Mouse (Mus musculus): ENCODE data around the gene Adgrl4. TPM values are rescaled to one million over a fixed set of nuclear protein-coding genes. Genes with fewer than 3 reads are reported as not detected.

Adgrl4 gene
- total RNA-seq, 1 experiment: 0.80 TPM

- no peak overlapping the region for H3K27ac ChIP-seq (ENCODE audit: insufficient read depth, low read depth, low read length, poor library complexity, severe bottlenecking)
- H3K4me1 ChIP-seq (ENCODE audit: control insufficient read depth in 2 of 2, insufficient read depth in 2 of 2, low read length in 2 of 2, poor library complexity in 1 of 2): no peaks in the 10 kb centered on the region
- DNase-seq (ENCODE audit: low read depth, low spot score): no peak
- in situ Hi-C loops (cut with MboI; ENCODE audit: low sequenced_read_pairs in 2 of 2, unreplicated experiment in 2 of 2): no loop called here
- TF ChIP-seq MAFK (IDR thresholded peaks at IDR 0.05; ENCODE audit: insufficient read depth, low read depth, low read length) (no peak), CHD2 (IDR thresholded peaks at IDR 0.05; ENCODE audit: low read depth, low read length) (no peak), ZNF384 (IDR thresholded peaks at IDR 0.05; ENCODE audit: low read depth, low read length) (no peak), HCFC1 (IDR thresholded peaks at IDR 0.05; ENCODE audit: borderline replicate concordance, insufficient read depth, low read length) (no peak), ZC3H11A (IDR thresholded peaks at IDR 0.05; ENCODE audit: borderline replicate concordance, low read depth, low read length) (no peak)
- no peaks in the 10 kb centered on the region for H3K36me3 ChIP-seq (ENCODE audit: control insufficient read depth, insufficient read depth, low read length, poor library complexity, severe bottlenecking)
- H3K9ac ChIP-seq (ENCODE audit: insufficient read depth, low read depth, low read length, poor library complexity, severe bottlenecking): no peak overlapping the region
- no peak overlapping the region for H3K4me3 ChIP-seq (ENCODE audit: insufficient read depth in 1 of 2, low read depth in 1 of 2, low read length in 2 of 2, poor library complexity in 1 of 2, severe bottlenecking in 1 of 2)
- H3K9me3 ChIP-seq (ENCODE audit: control insufficient read depth, insufficient read depth, low read depth, low read length): no peaks in the 10 kb centered on the region
Observed at GRCm38 (mm10) chr3:151454985-151455701, 17.5 kb downstream of the Adgrl4 start.

GRCm38 (mm10) chr3:151459430-151460190, 21.9 kb downstream of the Adgrl4 start:
- Histone ChIP-seq H3K9me3 (ENCODE audit: control insufficient read depth, insufficient read depth, low read depth, low read length) (no peaks in the 10 kb centered on the region), H3K4me1 (ENCODE audit: control insufficient read depth in 2 of 2, insufficient read depth in 2 of 2, low read length in 2 of 2, poor library complexity in 1 of 2) (no peaks in the 10 kb centered on the region), H3K27ac (ENCODE audit: insufficient read depth, low read depth, low read length, poor library complexity, severe bottlenecking) (no peak overlapping the region), H3K4me3 (ENCODE audit: insufficient read depth in 1 of 2, low read depth in 1 of 2, low read length in 2 of 2, poor library complexity in 1 of 2, severe bottlenecking in 1 of 2) (no peak overlapping the region), H3K9ac (ENCODE audit: insufficient read depth, low read depth, low read length, poor library complexity, severe bottlenecking) (no peak overlapping the region), H3K36me3 (ENCODE audit: control insufficient read depth, insufficient read depth, low read length, poor library complexity, severe bottlenecking) (no peaks in the 10 kb centered on the region)
- TF ChIP-seq MAFK (IDR thresholded peaks at IDR 0.05; ENCODE audit: insufficient read depth, low read depth, low read length) (no peak), ZNF384 (IDR thresholded peaks at IDR 0.05; ENCODE audit: low read depth, low read length) (no peak), HCFC1 (IDR thresholded peaks at IDR 0.05; ENCODE audit: borderline replicate concordance, insufficient read depth, low read length) (no peak), CHD2 (IDR thresholded peaks at IDR 0.05; ENCODE audit: low read depth, low read length) (no peak), ZC3H11A (IDR thresholded peaks at IDR 0.05; ENCODE audit: borderline replicate concordance, low read depth, low read length) (no peak)
- in situ Hi-C loops (cut with MboI; ENCODE audit: low sequenced_read_pairs in 2 of 2, unreplicated experiment in 2 of 2): no loop called here
- no peak for DNase-seq (ENCODE audit: low read depth, low spot score)

GRCm38 (mm10) chr3:151465215-151465614, 27.5 kb downstream of the Adgrl4 start:
- no peak for DNase-seq (ENCODE audit: low read depth, low spot score)
- in situ Hi-C loops (cut with MboI; ENCODE audit: low sequenced_read_pairs in 2 of 2, unreplicated experiment in 2 of 2): no loop called here
- Histone ChIP-seq H3K36me3 (ENCODE audit: control insufficient read depth, insufficient read depth, low read length, poor library complexity, severe bottlenecking) (no peaks in the 10 kb centered on the region), H3K27ac (ENCODE audit: insufficient read depth, low read depth, low read length, poor library complexity, severe bottlenecking) (no peak overlapping the region), H3K9ac (ENCODE audit: insufficient read depth, low read depth, low read length, poor library complexity, severe bottlenecking) (no peak overlapping the region), H3K4me1 (ENCODE audit: control insufficient read depth in 2 of 2, insufficient read depth in 2 of 2, low read length in 2 of 2, poor library complexity in 1 of 2) (no peaks in the 10 kb centered on the region), H3K9me3 (ENCODE audit: control insufficient read depth, insufficient read depth, low read depth, low read length) (no peaks in the 10 kb centered on the region), H3K4me3 (ENCODE audit: insufficient read depth in 1 of 2, low read depth in 1 of 2, low read length in 2 of 2, poor library complexity in 1 of 2, severe bottlenecking in 1 of 2) (no peak overlapping the region)
- no peak for TF ChIP-seq CHD2 (IDR thresholded peaks at IDR 0.05; ENCODE audit: low read depth, low read length)
- TF ChIP-seq ZNF384 (IDR thresholded peaks at IDR 0.05; ENCODE audit: low read depth, low read length): no peak
- TF ChIP-seq ZC3H11A (IDR thresholded peaks at IDR 0.05; ENCODE audit: borderline replicate concordance, low read depth, low read length): no peak
- no peak for TF ChIP-seq MAFK (IDR thresholded peaks at IDR 0.05; ENCODE audit: insufficient read depth, low read depth, low read length)
- TF ChIP-seq HCFC1 (IDR thresholded peaks at IDR 0.05; ENCODE audit: borderline replicate concordance, insufficient read depth, low read length): no peak

- DNase-seq (ENCODE audit: low read depth, low spot score): no peak
- TF ChIP-seq MAFK (IDR thresholded peaks at IDR 0.05; ENCODE audit: insufficient read depth, low read depth, low read length) (no peak), CHD2 (IDR thresholded peaks at IDR 0.05; ENCODE audit: low read depth, low read length) (no peak), ZC3H11A (IDR thresholded peaks at IDR 0.05; ENCODE audit: borderline replicate concordance, low read depth, low read length) (no peak), HCFC1 (IDR thresholded peaks at IDR 0.05; ENCODE audit: borderline replicate concordance, insufficient read depth, low read length) (no peak), ZNF384 (IDR thresholded peaks at IDR 0.05; ENCODE audit: low read depth, low read length) (no peak)
- Histone ChIP-seq H3K27ac (ENCODE audit: insufficient read depth, low read depth, low read length, poor library complexity, severe bottlenecking) (no peak overlapping the region), H3K4me3 (ENCODE audit: insufficient read depth in 1 of 2, low read depth in 1 of 2, low read length in 2 of 2, poor library complexity in 1 of 2, severe bottlenecking in 1 of 2) (no peak overlapping the region), H3K9ac (ENCODE audit: insufficient read depth, low read depth, low read length, poor library complexity, severe bottlenecking) (no peak overlapping the region), H3K36me3 (ENCODE audit: control insufficient read depth, insufficient read depth, low read length, poor library complexity, severe bottlenecking) (no peaks in the 10 kb centered on the region), H3K4me1 (ENCODE audit: control insufficient read depth in 2 of 2, insufficient read depth in 2 of 2, low read length in 2 of 2, poor library complexity in 1 of 2) (no peaks in the 10 kb centered on the region), H3K9me3 (ENCODE audit: control insufficient read depth, insufficient read depth, low read depth, low read length) (no peaks in the 10 kb centered on the region)
- in situ Hi-C loops (cut with MboI; ENCODE audit: low sequenced_read_pairs in 2 of 2, unreplicated experiment in 2 of 2): no loop called here
Observed at GRCm38 (mm10) chr3:151488853-151489252, 51.2 kb downstream of the Adgrl4 start.
